Mouse (Mus musculus) intestine, embryonic 16.5 days (tissue): ENCODE data around the gene Marcks. TPM values are rescaled to one million over a fixed set of nuclear protein-coding genes. Genes with fewer than 3 reads are reported as not detected.

Source experiments
- ATAC-seq: fragments of 200-750 bp; cut with Nextera tagmentation; 2 replicates; pipeline ENCODE4 v1.8.0; 2017; ENCODE audit warnings: moderate TSS enrichment, moderate library complexity
- H3K27ac ChIP-seq: fragments of 300-500 bp; sonication (generic); 2 replicates; pipeline ENCODE4 v1.5.1; 2014; ENCODE audit warnings: mild to moderate bottlenecking, low read length
- H3K27me3 ChIP-seq: fragments of 300-500 bp; sonication (generic); replicated peaks from 2 replicates; pipeline ENCODE4 v1.6.1; 2014; ENCODE audit warnings: low read length, control low read depth, mixed read lengths; ENCODE audit not compliant: control insufficient read depth, insufficient read depth
- H3K36me3 ChIP-seq: fragments of 300-500 bp; sonication (generic); 2 replicates; pipeline ENCODE4 v1.6.1; 2014; ENCODE audit warnings: low read length, control low read depth; ENCODE audit not compliant: control insufficient read depth, insufficient read depth
- H3K4me1 ChIP-seq: fragments of 300-500 bp; sonication (generic); 2 replicates; pipeline ENCODE4 v1.6.1; 2014; ENCODE audit warnings: low read length, control low read depth, mixed read lengths; ENCODE audit not compliant: control insufficient read depth, insufficient read depth
- H3K4me2 ChIP-seq: fragments of 300-500 bp; sonication (generic); 2 replicates; pipeline ENCODE4 v1.6.1; 2014; ENCODE audit warnings: low read depth, low read length, control low read depth
- H3K4me3 ChIP-seq: fragments of 300-500 bp; sonication (generic); 2 replicates; pipeline ENCODE4 v1.5.1; 2014; ENCODE audit warnings: mild to moderate bottlenecking, low read length
- H3K9ac ChIP-seq: fragments of 300-500 bp; sonication (generic); 2 replicates; pipeline ENCODE4 v1.6.1; 2014; ENCODE audit warnings: low read depth, low read length
- H3K9me3 ChIP-seq: fragments of 300-500 bp; sonication (generic); 2 replicates; pipeline ENCODE4 v1.6.1; 2016; ENCODE audit warnings: low read length, control low read depth; ENCODE audit not compliant: control insufficient read depth
- WGBS: fragments of 180-500 bp; shearing (Covaris S2); extraction: QIAGEN DNeasy Blood & Tissue Kit; methylation state at CpG from one replicate; pipeline ENCODE4 v1.1.7; 2014; 5-methylcytosine and 5-hydroxymethylcytosine counted together
- polyA plus RNA-seq: library from polyadenylated mRNA; unstranded; fragments of >200 nt; fragmentation: Nextera tagmentation; extraction: Ambion mirVana; gene quantifications from 2 replicates; pipeline ENCODE4 v1.2.1, GENCODE M21; 2015

Gene Marcks
- polyA plus RNA-seq, 1 experiment from 2014 or later: 42.8 TPM

GRCm38 (mm10) chr10:37155131-37155530 lies 16.4 kb upstream of the Marcks start:
- H3K27me3 ChIP-seq: no peaks in the 10 kb centered on the region
- 44% methylated on average over 1 of the region's 2 CpGs for WGBS

GRCm38 (mm10) chr10:37151539-37152271 lies 13.0 kb upstream of the Marcks start:
- Histone ChIP-seq H3K9ac (no peak overlapping the region), H3K9me3 (no peaks in the 10 kb centered on the region), H3K4me1 (no peaks in the 10 kb centered on the region), H3K27ac (no peak overlapping the region), H3K36me3 (no peaks in the 10 kb centered on the region), H3K27me3 (no peaks in the 10 kb centered on the region), H3K4me2 (no peak overlapping the region), H3K4me3 (no peak overlapping the region)
- ATAC-seq: no peak
- 86% methylated on average over 7 of the region's 7 CpGs for WGBS

More at GRCm38 (mm10) chr10:37155131-37155530, 16.4 kb upstream of the Marcks start:
- ATAC-seq: no peak
- Histone ChIP-seq H3K4me2 (no peak overlapping the region), H3K27ac (no peak overlapping the region), H3K9me3 (no peaks in the 10 kb centered on the region), H3K4me3 (no peak overlapping the region), H3K36me3 (no peaks in the 10 kb centered on the region), H3K9ac (no peak overlapping the region), H3K4me1 (no peaks in the 10 kb centered on the region)

- no peaks in the 10 kb centered on the region for H3K36me3 ChIP-seq
- ATAC-seq: no peak
- no peak overlapping the region for H3K9ac ChIP-seq
- H3K9me3 ChIP-seq: no peaks in the 10 kb centered on the region
- no peak overlapping the region for H3K4me2 ChIP-seq
- no peaks in the 10 kb centered on the region for H3K27me3 ChIP-seq
- no peak overlapping the region for H3K4me3 ChIP-seq
- 62% methylated on average over 3 of the region's 3 CpGs for WGBS
- H3K4me1 ChIP-seq: no peaks in the 10 kb centered on the region
- no peak overlapping the region for H3K27ac ChIP-seq
Observed at GRCm38 (mm10) chr10:37148016-37148415, 9.3 kb upstream of the Marcks start.

DNA sequence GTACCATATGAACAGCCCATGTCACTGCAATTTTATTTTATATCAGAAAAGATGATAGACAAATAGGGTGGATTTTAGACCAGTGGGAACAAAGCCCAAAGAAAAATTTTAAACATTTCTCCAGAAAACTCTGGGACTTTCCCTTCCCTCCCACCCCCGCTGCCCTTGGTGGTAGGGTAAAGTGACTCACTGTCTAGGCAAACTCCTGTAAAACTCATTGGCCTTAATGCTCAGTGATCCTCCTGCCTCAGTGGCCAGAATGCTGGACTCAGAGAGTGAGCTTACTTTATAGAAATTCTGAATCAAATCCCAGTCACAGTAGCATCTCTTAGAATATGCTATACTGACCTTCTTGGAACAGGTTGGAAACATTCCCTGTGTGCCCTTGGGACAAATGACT lies 6.7 kb upstream of the Marcks start:
- no peak overlapping the region for H3K27ac ChIP-seq
- no peaks in the 10 kb centered on the region for H3K9me3 ChIP-seq
- no peaks in the 10 kb centered on the region for H3K36me3 ChIP-seq
- ATAC-seq: no peak
- peaks cover 4% of the 10 kb centered on the region; the same call in 1 of the 2 replicates for H3K4me1 ChIP-seq
- no peaks in the 10 kb centered on the region for H3K27me3 ChIP-seq
- H3K4me2 ChIP-seq: no peak overlapping the region
- no peak overlapping the region for H3K9ac ChIP-seq
- no peak overlapping the region for H3K4me3 ChIP-seq
- 89% methylated on average over 1 of the region's 1 CpGs for WGBS

- H3K9ac ChIP-seq: peak overlapping the region; percentile 98
- WGBS: 74% methylated on average over 4 of the region's 4 CpGs
- no peaks in the 10 kb centered on the region for H3K27me3 ChIP-seq
- no peaks in the 10 kb centered on the region for H3K36me3 ChIP-seq
- peak overlapping the region; percentile 95 for H3K4me2 ChIP-seq
- H3K4me1 ChIP-seq: peaks cover 4% of the 10 kb centered on the region; the same call in 1 of the 2 replicates
- peak overlapping the region; percentile 98 for H3K27ac ChIP-seq
- H3K4me3 ChIP-seq: peak overlapping the region; percentile 94
- ATAC-seq: no peak
- no peaks in the 10 kb centered on the region for H3K9me3 ChIP-seq
Observed at GRCm38 (mm10) chr10:37141621-37142020, 2.9 kb upstream of the Marcks start.

DNA sequence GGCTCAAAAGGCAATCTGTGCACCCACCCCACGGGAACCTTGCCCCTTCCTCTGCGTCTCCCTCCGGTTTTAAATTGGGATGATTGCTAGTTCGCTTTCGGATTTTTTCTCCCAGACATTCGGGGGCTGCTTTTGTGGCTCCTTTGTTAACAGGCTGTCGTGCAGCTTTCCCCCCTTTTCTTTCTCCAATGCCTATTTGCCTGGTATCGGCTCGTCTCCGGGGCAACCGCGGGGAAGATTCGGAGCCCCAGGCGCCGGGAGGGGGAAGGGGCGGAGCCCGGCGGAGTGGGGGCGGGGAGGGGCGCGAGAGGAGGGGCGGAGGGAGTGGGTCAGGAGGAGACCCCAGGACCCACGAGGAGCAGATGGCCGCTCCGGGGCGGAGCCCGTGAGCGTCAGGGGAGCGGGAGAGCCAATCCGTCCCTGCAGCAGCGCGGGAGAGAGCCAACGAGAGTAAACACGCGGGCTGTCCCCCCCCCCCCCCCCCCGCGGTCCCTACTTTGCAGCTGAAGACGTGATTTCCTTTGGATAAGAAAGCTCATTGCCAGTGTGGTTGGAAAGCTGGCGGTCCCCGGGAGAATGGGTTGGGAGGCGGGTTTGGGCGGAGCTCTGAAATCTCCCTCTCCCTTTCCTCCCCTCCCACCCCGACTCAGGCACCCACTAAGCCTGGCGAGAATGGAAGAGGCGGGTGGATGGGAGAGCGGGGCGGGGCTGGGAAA lies 2.2 kb upstream of the Marcks start:
- Histone ChIP-seq H3K4me2 (peak overlapping the region; percentile 95), H3K36me3 (no peaks in the 10 kb centered on the region), H3K4me1 (peaks cover 4% of the 10 kb centered on the region; the same call in 1 of the 2 replicates), H3K9me3 (no peaks in the 10 kb centered on the region), H3K27me3 (no peaks in the 10 kb centered on the region), H3K4me3 (peak overlapping the region; percentile 94), H3K9ac (peak overlapping the region; percentile 98), H3K27ac (peak overlapping the region; percentile 98)
- WGBS: under 1% methylated on average over 41 of the region's 47 CpGs
- ATAC-seq: peak; percentile 79

GRCm38 (mm10) chr10:37140166-37140735 lies 1.5 kb upstream of the Marcks start:
- Histone ChIP-seq H3K27me3 (no peaks in the 10 kb centered on the region), H3K4me1 (peaks cover 4% of the 10 kb centered on the region; the same call in 1 of the 2 replicates), H3K4me2 (peak overlapping the region; percentile 95), H3K27ac (peak overlapping the region; percentile 98), H3K9ac (peak overlapping the region; percentile 98), H3K9me3 (no peaks in the 10 kb centered on the region), H3K4me3 (peak overlapping the region; percentile 94), H3K36me3 (no peaks in the 10 kb centered on the region)
- no peak for ATAC-seq
- WGBS: under 1% methylated on average over 24 of the region's 24 CpGs

- Histone ChIP-seq H3K9ac (peak overlapping the region; percentile 98), H3K4me1 (peaks cover 7% of the 10 kb centered on the region; the same call in 1 of the 2 replicates), H3K4me3 (peak overlapping the region; percentile 94), H3K27ac (peak overlapping the region; percentile 98), H3K4me2 (peak overlapping the region; percentile 95), H3K27me3 (no peaks in the 10 kb centered on the region), H3K9me3 (no peaks in the 10 kb centered on the region), H3K36me3 (peaks cover 3% of the 10 kb centered on the region; the same call in 1 of the 2 replicates)
- no peak for ATAC-seq
- under 1% methylated on average over 26 of the region's 26 CpGs for WGBS
Observed at GRCm38 (mm10) chr10:37139443-37140165, 884 bp upstream of the Marcks start.

GRCm38 (mm10) chr10:37138311-37138731 lies 399 bp downstream of the Marcks start:
- WGBS: under 1% methylated on average over 26 of the region's 26 CpGs
- peaks cover 3% of the 10 kb centered on the region; the same call in 1 of the 2 replicates for H3K36me3 ChIP-seq
- peak overlapping the region; percentile 47 for H3K4me2 ChIP-seq
- H3K27me3 ChIP-seq: no peaks in the 10 kb centered on the region
- peaks cover 7% of the 10 kb centered on the region; the same call in 1 of the 2 replicates for H3K4me1 ChIP-seq
- no peak for ATAC-seq
- no peaks in the 10 kb centered on the region for H3K9me3 ChIP-seq
- peak overlapping the region; percentile 94 for H3K4me3 ChIP-seq
- H3K27ac ChIP-seq: peak overlapping the region; percentile 98
- H3K9ac ChIP-seq: peak overlapping the region; percentile 98
